32 mouse cellular contexts compared by ENCODE assay signal in genomic region chr14:111074517-111074916, GRCm38 (mm10).
"Had no signal": no experiment of that assay in that cellular context is flagged by ENCODE, and none has a peak within 500 bp of the region (broad histone marks: within the 10 kb centered on the region; RNA-seq: fewer than 3 reads in every experiment).

No protein-coding gene starts in this region.

- H3K4me2 ChIP-seq: limb, embryonic 12.5 days; limb, embryonic 13.5 days; limb, embryonic 15.5 days; liver, embryonic 11.5 days; liver, embryonic 12.5 days; liver, embryonic 13.5 days; liver, embryonic 15.5 days; lung, embryonic 14.5 days; lung, embryonic 15.5 days; midbrain, embryonic 11.5 days; midbrain, embryonic 12.5 days; midbrain, embryonic 13.5 days; midbrain, embryonic 15.5 days; neural tube, embryonic 12.5 days had no signal

- H3K27me3 ChIP-seq: limb, embryonic 12.5 days; limb, embryonic 13.5 days; limb, embryonic 15.5 days; liver, embryonic 12.5 days; liver, embryonic 13.5 days; liver, embryonic 15.5 days; lung, embryonic 15.5 days; megakaryocyte, embryonic 14.5 days; midbrain, embryonic 12.5 days; midbrain, embryonic 13.5 days; midbrain, embryonic 15.5 days; neural tube, embryonic 12.5 days had no signal

- H3K4me3 ChIP-seq: limb, embryonic 10.5 days; limb, embryonic 12.5 days; limb, embryonic 13.5 days; limb, embryonic 15.5 days; liver, embryonic 12.5 days; liver, embryonic 13.5 days; liver, embryonic 15.5 days; lung, embryonic 15.5 days; megakaryocyte, embryonic 14.5 days; midbrain, embryonic 10.5 days; midbrain, embryonic 12.5 days; midbrain, embryonic 13.5 days; midbrain, embryonic 15.5 days; myocyte; neural tube, embryonic 12.5 days had no signal

- H3K9me3 ChIP-seq: limb, embryonic 10.5 days; limb, embryonic 12.5 days; limb, embryonic 13.5 days; limb, embryonic 15.5 days; liver, embryonic 12.5 days; liver, embryonic 15.5 days; lung, embryonic 15.5 days; megakaryocyte, embryonic 14.5 days; midbrain, embryonic 10.5 days; midbrain, embryonic 12.5 days; midbrain, embryonic 13.5 days; midbrain, embryonic 15.5 days; neural tube, embryonic 12.5 days had no signal

- DNase-seq: left cerebral cortex, postnatal 4 days; liver; liver, embryonic 13.5 days; liver, postnatal 0 days; lung, adult 18-20 months; lung, adult 2 months; lung, embryonic 14.5 days; lung, postnatal 10 days; lung, postnatal 14 days; lung, postnatal 36 days; lung, postnatal 4 days; midbrain, embryonic 14.5 days had no signal

- H3K4me1 ChIP-seq: limb, embryonic 10.5 days; limb, embryonic 12.5 days; limb, embryonic 13.5 days; limb, embryonic 15.5 days; liver, embryonic 12.5 days; liver, embryonic 13.5 days; liver, embryonic 15.5 days; lung, embryonic 15.5 days; megakaryocyte, embryonic 14.5 days; midbrain, embryonic 10.5 days; midbrain, embryonic 12.5 days; midbrain, embryonic 13.5 days; midbrain, embryonic 15.5 days; neural tube, embryonic 12.5 days had no signal

- ATAC-seq: liver, embryonic 12.5 days; liver, postnatal 0 days; lung, postnatal 0 days; midbrain, embryonic 13.5 days; midbrain, embryonic 15.5 days; midbrain, embryonic 16.5 days had no signal

- H3K27ac ChIP-seq: limb, embryonic 10.5 days; limb, embryonic 12.5 days; limb, embryonic 13.5 days; limb, embryonic 15.5 days; liver, embryonic 12.5 days; liver, embryonic 13.5 days; liver, embryonic 14.5 days; liver, embryonic 15.5 days; lung, embryonic 15.5 days; macrophage; midbrain, embryonic 10.5 days; midbrain, embryonic 12.5 days; midbrain, embryonic 13.5 days; midbrain, embryonic 15.5 days; neural tube, embryonic 12.5 days had no signal

- H3K36me3 ChIP-seq: limb, embryonic 10.5 days; limb, embryonic 12.5 days; limb, embryonic 13.5 days; limb, embryonic 15.5 days; liver, embryonic 12.5 days; liver, embryonic 13.5 days; liver, embryonic 15.5 days; lung, embryonic 15.5 days; midbrain, embryonic 10.5 days; midbrain, embryonic 12.5 days; midbrain, embryonic 13.5 days; midbrain, embryonic 15.5 days; neural tube, embryonic 12.5 days had no signal

- H3K9ac ChIP-seq: limb, embryonic 12.5 days; limb, embryonic 13.5 days; limb, embryonic 15.5 days; liver, embryonic 12.5 days; liver, embryonic 13.5 days; liver, embryonic 14.5 days; liver, embryonic 15.5 days; liver, postnatal 0 days; lung, embryonic 14.5 days; lung, embryonic 15.5 days; midbrain, embryonic 12.5 days; midbrain, embryonic 13.5 days; midbrain, embryonic 15.5 days; neural tube, embryonic 12.5 days had no signal
